Mouse (Mus musculus) CD4-positive helper T cell, adult 2 months (primary cell): ENCODE results near the gene Gm26558.

ENCODE experiments used
- DNase-seq: peaks from one replicate; pipeline ENCODE4 v3.0.0-alpha.2; 2012; ENCODE audit warnings: low read depth, missing footprints, low spot score

Gm26558 gene

GRCm38 (mm10) chr2:70661715-70662495, at the start of gene Gm26558:
TSS of gene Gm26558 (minus strand) at chr2:70662108.
- peak; percentile 32 for DNase-seq

- DNase-seq, result no peak
Measured at GRCm38 (mm10) chr2:70710878-70711277, 49.0 kb upstream of the Gm26558 start.

- DNase-seq, result no peak
Measured at GRCm38 (mm10) chr2:70710236-70710635, 48.3 kb upstream of the Gm26558 start.

GRCm38 (mm10) chr2:70708986-70709730, 47.2 kb upstream of the Gm26558 start:
- DNase-seq, result no peak

GRCm38 (mm10) chr2:70702403-70702802, 40.5 kb upstream of the Gm26558 start:
- DNase-seq, result no peak

GRCm38 (mm10) chr2:70701571-70701970, 39.7 kb upstream of the Gm26558 start:
- DNase-seq, result peak; percentile 54

- DNase-seq, result no peak
Measured at GRCm38 (mm10) chr2:70700851-70701250, 38.9 kb upstream of the Gm26558 start.

- DNase-seq, result no peak
Measured at GRCm38 (mm10) chr2:70695712-70696111, 33.8 kb upstream of the Gm26558 start.

GRCm38 (mm10) chr2:70690195-70690594, 28.3 kb upstream of the Gm26558 start:
- DNase-seq, result no peak

- DNase-seq, result no peak
Measured at GRCm38 (mm10) chr2:70688454-70689078, 26.7 kb upstream of the Gm26558 start.

GRCm38 (mm10) chr2:70682324-70682723, 20.4 kb upstream of the Gm26558 start:
- DNase-seq, result no peak

- no peak for DNase-seq
Measured at GRCm38 (mm10) chr2:70673445-70674126, 11.7 kb upstream of the Gm26558 start.

- DNase-seq, result no peak
Measured at GRCm38 (mm10) chr2:70672476-70672875, 10.6 kb upstream of the Gm26558 start.

- no peak for DNase-seq
Measured at GRCm38 (mm10) chr2:70669896-70670295, 8.0 kb upstream of the Gm26558 start.

GRCm38 (mm10) chr2:70669241-70669640, 7.3 kb upstream of the Gm26558 start:
- no peak for DNase-seq

GRCm38 (mm10) chr2:70667016-70667415, 5.1 kb upstream of the Gm26558 start:
- no peak for DNase-seq

- DNase-seq, result peak; percentile 40
Measured at GRCm38 (mm10) chr2:70663764-70664163, 1.9 kb upstream of the Gm26558 start.

- peak; percentile 97 for DNase-seq
Measured at GRCm38 (mm10) chr2:70660887-70661714, 807 bp downstream of the Gm26558 start, which contains the start of gene Gorasp2. TSS of gene Gorasp2 (plus strand) at chr2:70661576.

- DNase-seq, result no peak
Measured at GRCm38 (mm10) chr2:70657083-70657482, 4.8 kb downstream of the Gm26558 start.

- no peak for DNase-seq
Measured at GRCm38 (mm10) chr2:70651820-70652219, 10.1 kb downstream of the Gm26558 start.

GRCm38 (mm10) chr2:70649471-70649870, 12.4 kb downstream of the Gm26558 start:
- DNase-seq, result no peak
